Mouse (Mus musculus) c-Kit-positive CD71-negative TER-119-negative erythroid progenitor cells, embryonic 14.5 days (primary cell): ENCODE measurements around the gene Gstm3.
"Not testable (repeated sequence)": the region's sequence is repeated elsewhere in the genome, so short reads cannot be mapped to it uniquely, and the experiment has no call there.

Experiments
- DNase-seq: peaks from one replicate; pipeline ENCODE4 v3.0.0-alpha.2; 2013; ENCODE audit warnings: low read depth

Gene Gstm3

DNA sequence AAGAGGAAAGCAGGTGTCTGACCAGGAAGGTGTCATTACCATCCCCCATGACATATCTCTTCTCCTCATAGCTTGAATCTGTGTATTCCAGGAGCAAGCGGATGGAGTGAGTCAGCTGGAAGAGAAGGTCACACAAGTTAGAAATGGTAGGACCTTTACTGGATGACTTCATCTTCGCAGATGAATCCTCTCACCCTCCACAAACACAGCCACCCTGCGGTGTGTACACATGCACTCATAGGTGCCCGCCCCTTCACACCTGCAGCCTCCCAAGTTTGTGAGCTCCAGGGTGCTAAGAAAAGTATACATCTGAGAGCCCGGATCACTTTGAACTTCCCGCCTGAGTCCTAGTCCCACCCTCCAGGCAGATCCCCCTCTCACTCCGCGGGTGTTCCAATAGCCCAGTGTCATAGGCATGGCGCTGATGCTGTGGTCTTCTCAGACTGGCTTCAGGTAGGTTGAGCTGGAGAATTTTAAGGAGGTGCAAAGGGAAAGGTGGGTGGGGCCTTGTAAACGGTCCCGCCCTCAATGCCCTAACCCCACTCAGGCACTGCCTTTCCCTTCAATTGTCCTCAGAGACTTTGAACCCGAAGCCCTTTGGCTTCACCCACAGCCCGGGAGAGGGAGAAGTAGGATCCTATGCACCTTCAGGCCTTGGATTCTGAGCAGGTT lies at the start of gene Gstm3:
Gene Gstm3 (minus strand): TSS at position 560 of the 672 bp plus-strand sequence.
- no peak for DNase-seq

DNA sequence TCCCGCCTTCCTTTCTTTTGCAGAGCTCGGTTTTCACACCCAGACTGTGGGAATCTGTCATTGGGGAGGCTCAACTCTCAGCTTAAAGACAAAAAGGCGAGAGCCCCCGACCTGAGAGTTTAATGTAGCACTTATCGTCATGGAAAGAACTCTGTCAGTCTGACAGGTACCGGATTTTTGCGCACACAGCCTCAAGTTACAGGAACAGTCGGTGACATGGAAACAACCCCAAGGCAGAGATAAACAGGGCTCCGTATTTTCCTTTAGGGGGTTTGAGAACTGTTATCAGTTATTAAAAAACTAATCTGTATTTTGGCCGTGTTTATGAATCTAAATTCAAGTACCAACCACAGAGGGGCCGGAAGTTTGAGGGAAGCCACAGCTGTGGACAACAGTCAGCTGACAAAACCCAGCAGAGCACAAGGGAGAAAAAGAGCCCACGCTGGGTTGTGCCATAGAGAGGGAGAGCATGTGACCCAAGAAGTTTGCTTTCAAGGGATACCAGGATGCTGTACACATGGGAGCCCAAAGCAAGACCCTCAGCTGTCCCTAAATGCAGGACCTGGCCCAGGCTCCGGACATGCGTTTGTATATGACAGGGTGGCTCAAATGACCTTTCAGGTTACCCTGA lies 49.2 kb upstream of the Gstm3 start:
- no peak for DNase-seq

DNA sequence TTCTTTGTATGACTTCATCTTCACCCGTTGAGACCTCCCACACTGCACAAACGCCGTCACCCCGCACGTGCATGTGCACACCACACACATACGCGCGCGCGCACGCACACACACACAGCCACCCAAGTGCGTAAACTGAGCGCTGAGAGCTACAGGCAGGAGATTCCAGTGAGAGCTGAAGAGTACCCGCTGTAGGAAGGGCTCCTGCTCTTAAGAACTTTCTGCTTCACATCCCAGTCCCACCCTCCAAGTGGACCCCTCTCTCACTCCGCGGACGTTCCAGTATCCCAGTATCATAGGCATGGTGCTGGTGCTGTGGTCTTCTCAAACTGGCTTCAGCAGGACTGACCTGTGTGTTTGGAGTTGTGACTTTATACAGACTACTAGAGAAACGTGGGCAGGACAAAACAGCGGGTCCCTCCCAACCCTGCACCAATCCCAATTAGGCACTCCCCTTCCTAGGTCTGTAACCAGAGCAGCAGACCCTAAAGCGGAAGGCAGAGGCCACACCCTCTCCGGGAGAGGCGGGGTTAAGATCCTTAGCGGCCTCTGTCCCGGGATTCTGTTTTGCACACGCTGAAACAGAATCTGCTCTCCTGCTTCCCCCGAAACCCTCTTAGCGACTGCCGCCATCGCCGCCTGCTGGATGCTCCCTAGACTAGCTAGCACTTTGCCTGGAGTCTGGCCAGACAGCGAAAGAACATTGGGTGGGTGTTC lies 48.5 kb upstream of the Gstm3 start, which contains the start of gene Gstm1:
Gene Gstm1 (minus strand): TSS at position 501 of the 717 bp plus-strand sequence.
- DNase-seq: peak; percentile 94

DNA sequence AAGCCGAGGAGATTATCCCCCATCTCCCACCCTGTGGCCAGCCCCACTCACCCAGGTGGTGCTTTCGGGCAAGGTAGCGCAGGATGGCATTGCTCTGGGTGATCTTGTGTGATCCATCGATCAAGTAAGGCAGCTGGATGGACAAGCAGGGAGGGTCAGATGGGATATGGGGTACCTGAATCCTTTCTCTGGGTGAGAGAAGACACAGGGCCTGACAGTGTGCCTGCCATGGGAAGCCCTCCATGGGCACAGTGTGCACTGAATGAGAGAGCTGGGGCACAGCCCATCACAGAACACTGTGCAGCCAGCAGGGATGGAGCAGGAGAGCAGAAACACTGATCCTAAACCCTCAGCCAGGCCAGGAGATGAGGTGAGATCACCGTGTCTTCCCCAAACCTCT lies 47.4 kb upstream of the Gstm3 start:
- DNase-seq: not testable (repeated sequence)

DNA sequence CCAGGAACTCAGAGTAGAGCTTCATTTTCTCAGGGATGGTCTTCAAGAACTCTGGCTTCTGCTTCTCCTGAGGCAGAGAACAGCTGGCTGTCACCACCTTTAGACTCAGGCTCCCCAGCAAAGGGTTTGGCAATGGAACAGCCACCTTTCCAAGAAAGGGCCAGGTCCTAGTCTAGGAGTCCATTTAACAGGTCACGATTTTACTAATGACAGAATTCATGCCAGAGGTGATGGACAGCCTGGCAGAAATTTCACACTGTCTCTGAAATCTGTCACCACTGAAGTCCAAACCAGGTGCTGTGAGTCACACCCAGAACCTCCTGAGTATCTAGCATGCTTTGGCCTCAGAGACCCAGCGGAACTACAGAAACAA lies 45.9 kb upstream of the Gstm3 start:
- DNase-seq: no peak

DNA sequence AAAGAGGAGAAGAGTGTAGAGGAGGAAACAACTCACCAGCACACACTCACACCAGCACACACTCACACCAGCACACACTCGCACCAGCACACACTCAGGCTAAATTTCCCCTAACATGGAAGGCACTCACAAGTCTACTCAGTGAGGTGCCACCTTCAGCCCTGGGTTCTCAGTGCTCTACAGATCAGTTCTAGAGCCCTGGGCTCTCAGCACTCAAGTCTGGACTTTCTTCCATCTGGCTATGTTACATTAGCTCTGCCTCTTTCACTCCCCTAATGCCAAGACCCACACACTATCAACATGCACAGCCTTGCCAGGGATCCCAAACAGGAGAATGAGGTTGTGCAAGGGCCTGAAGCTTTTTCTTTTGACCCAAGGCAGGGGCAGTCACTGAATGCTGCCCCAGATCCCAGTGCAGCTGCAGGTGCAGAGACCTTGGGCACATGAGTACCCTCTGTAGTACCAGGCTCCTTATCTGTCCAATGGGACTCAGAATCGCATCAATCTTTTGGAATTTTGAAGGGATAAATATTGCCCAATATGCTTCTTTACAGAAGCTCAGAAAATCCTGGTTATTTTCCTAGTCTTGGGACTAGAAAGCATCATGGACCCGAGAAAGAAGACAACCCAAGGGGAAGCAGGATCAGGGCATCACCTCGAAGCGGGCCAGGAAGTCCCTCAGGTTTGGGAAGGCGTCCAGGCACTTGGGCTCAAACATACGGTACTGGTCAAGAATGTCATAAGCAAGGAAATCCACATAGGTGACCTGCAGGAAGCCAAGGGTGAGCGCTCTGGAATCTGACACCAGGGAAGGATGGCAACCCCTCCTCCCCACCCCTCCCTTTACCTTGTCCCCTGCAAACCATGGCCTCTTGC lies 45.3 kb upstream of the Gstm3 start:
- DNase-seq: no peak

DNA sequence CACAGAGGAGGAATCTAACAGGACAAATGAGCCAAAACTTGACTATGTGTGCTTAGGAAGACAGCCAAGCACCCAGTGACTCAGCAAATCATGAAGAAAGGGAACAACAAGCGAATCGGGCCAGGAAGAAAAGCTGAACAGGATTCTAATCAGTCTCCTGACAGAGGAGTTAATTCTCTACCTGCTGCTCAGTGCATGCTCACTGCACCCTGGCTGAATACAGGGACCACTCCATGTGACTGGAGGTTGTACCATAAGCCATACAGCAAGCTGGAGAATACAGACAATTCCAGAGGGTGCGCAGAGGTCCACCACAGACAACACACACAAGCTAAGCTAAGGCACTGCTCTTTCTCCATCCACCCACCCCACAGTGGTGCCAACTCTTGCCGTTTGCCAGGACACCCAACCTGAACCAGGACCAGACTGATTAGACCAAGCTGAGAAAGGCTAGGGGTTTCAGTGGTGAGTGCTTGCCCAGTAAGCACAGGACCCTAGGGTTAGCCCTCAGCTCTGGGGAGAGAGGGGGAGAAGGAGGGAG lies 44.3 kb upstream of the Gstm3 start:
- no peak for DNase-seq

DNA sequence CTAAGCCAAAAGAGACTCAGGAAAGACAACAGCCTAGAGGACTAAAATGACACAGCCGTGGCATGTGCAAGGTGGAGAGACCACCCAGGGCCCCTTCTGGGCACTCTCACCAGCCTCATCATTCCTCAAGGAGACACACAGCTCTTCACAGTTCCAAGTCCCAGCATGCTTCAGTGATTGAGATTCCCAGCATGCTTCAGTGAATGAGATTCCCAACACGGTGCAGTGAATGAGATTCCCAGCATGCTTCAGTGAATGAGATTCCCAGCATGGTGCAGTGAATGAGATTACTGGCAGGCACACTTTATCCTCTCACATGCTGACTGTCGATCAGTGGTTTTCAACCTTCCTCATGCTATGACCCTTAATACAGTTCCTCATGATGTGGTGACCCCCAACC lies 42.5 kb upstream of the Gstm3 start:
- DNase-seq: no peak

DNA sequence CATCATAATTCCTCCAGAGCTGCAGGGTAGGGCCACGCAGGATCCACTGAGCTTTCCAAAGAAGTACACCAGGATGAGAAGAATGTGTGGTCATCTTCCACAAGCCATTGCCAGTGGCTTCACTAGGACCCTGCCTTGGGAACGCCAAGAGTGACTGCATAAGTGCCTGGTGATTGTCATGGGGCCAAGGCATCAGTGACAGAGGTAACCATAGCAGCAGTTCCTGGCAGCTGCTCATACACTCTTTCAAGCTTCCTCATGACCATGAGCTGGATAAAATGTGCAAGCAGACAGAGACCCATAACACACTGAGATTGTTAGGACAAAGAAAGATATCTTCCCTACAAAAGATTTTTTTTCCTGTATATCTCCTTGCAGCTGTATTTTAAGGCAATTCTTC lies 41.2 kb upstream of the Gstm3 start:
- DNase-seq: no peak

DNA sequence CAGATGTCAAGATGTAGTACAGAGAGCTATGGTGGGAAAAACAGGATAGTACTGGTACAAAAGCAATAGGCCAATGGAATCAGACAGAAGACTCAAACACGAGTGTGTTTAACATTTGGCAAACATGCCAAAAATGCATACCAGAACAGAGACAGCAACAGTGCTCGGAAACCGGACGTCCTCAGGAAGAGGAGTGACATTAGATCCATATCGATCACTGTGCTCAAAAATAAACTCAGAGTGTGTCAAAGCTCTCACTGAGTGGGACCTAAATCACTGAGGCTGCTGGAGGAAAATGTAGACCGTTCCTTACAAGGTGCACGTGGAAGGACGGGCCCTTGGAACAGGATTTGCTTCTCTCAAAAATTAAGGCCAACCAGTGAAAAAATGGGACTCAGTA lies 32.9 kb upstream of the Gstm3 start:
- no peak for DNase-seq

DNA sequence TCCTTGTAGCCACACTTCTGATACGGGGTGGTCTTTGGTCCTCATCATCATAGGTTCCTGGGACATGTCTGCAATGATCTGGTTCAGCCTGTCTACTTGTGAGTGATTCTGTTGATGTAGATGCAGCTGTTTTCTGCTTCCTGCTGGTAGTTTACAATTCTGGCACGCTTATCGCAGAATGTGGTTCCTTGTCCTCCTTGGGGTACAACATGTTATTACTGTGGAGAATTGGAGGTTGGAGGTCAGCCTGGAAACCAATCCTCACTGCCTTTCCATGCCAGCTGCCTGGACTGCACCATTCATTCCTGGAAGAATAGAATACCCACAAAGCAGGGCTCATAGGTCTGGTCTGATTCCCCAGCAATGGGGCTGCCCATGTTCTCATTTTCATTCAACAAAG lies 30.4 kb upstream of the Gstm3 start:
- DNase-seq: no peak

DNA sequence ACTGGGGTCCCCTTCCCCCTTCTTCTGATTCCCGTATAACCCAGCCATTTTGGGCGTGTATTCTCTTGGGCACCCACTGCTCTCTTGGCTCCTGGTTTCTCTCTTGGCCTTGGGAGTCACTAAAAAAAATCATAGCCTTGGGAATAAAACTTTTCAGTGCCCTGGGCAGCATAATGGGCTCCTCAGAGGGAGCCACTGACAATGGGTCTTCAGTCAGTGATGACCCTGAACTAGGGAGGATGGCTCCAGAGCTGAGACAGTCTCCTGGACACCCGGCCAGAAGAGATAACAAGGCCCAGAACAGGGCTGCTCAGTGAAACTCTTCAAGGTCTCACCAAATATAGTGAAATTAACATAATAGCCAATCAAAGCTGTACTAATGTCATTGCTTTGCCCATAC lies 29.5 kb upstream of the Gstm3 start:
- DNase-seq: no peak

DNA sequence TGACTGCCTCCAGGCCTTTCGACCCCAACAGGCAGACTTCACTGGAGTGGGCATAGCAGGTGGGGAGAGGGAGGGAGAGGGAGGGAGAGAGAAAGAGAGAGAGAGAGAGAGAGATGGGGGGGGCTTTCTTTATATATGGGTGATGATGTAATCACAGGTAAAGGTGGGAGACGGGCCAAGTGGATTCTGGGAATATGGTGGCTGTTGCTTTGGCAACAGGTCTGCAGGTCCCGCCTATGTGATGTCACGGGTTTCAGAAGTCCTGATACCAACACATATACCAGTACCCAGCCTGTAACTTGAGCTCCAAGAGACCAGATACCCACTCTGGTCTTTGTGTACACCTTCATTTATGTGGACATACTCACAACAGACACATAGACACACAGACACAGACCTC lies 27.5 kb upstream of the Gstm3 start:
- no peak for DNase-seq

DNA sequence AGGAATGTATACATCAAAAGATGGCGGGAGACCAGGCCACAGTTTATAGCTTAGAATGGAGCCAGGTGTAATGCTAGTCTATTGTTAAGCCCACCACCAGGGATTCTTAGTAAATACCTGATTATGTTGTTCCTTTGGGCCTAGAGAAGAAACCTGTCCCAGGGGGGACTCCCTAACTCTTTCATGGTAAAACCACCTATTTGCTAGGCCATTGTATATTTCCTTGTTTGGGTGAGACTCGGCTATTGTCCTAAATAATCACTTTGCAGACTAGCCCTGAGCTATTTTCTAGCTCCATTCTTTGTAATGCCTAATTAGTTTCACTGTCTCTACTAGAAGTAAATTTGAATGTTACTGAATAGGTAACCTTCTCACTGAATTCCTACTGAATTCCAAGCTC lies 26.9 kb upstream of the Gstm3 start:
- DNase-seq: not testable (repeated sequence)

DNA sequence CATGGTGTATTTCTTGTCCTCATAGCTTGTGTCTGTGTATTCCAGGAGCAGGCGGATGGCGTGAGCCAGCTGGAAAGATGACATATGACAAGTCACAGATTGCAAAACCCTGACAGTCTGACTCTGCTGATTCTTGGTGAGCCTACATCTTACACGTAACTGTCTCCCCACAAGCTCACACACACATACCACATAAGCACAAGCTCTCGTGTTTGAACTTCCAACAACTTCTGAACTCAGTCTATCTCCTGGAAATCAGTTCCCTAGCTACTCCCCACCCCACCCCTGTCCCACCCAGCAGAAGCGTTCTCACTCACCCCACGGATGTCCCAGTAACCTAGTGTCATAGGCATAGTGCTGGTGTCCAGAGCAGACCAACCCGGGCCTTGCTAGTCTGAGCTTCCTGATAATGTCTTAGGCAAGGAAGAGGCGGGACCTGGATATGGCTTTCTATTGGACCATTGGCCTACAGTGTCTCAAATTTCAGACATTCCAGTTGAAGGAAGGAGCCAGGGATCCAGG lies 17.0 kb upstream of the Gstm3 start, which contains the start of gene Gstm2:
Gene Gstm2 (minus strand): TSS at position 413 of the 522 bp plus-strand sequence.
- no peak for DNase-seq

DNA sequence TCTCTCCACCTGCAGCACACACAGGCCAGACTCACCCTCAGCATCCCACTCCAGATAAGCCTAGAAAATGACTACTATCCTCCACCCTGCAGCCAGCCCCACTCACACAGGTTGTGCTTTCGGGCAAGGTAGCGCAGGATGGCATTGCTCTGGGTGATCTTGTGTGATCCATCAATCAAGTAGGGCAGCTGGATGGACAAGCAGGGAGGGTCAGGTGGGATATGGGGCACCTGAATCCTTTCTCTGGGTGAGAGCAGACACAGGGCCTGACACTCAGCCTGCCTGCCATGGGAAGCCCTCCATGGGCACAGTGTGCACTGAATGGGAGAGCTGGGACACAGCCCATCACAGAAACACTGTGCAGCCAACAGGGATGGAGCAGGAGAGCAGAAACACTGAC lies 16.1 kb upstream of the Gstm3 start:
- not testable (repeated sequence) for DNase-seq

DNA sequence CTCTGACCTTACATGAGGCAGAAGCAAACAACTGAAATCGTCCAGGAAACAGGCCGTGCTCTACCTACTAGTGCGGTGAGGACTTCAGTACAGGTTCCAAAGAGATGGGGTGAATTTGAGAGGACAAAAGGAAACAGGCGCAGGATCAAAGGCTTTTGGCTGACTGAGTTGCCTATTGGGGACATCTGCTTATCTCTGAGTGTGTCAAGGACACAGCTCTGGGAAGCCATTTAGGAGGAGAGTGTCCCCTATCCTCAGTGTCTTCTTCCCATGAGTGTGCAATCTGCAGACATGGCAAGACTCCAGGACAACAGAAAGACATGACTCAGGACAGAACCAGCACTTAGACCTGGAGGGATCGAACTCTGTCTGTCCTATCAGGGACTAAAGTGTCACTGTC lies 15.4 kb upstream of the Gstm3 start:
- no peak for DNase-seq

DNA sequence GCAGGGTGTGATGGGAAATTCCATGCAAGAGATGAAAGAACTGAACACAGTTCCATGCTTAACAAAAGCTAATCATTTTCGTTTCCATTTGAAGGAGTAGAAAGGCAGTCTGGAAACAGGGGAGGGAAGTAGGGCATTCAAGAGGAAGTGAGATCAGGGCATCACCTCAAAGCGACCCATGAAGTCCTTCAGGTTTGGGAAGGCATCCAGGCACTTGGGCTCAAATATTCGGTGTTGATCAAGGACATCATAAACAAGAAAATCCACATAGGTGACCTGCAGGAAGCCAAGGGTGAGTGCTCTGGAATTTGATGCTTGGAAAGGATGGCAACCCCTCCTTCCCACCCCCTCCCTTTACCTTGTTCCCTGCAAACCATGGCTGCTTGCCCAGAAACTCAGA lies 14.7 kb upstream of the Gstm3 start:
- no peak for DNase-seq

DNA sequence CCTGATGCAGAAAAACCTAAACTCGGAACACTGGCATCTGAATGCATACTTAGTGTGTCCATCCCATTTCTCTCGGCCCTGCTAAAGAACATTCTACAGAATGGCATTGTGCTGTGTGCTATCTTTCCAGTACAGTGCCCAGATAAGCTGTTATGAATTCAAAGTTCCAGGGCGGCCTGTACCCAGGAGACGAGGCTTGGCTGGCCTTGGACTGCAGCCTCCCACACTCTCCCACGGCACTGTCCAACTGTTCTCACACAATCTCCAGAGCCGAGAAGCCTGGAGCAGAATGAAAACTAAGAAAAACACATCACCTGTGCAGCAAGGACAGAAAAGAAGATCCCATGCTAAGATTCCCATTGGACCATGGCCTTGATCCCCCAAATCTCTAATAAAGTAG lies 13.6 kb upstream of the Gstm3 start:
- DNase-seq: no peak

DNA sequence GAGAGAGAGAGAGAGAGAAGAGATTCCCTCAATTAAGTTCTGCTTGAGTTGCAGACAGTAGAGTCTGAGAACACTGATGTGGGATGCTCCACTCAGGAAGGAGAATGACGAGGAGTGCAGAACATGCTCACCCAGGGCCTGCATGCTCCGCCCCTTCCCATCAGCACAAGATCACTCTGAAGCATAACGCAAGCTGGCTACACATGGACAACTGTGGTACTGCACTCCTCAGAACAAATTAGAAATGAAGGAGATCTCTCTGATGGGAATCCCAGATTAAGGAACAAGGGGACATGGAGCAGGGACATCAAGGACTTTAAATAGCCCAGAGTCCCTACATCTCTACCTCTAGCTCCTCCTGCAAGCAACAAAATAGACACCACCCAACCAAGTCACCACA lies 12.2 kb upstream of the Gstm3 start:
- no peak for DNase-seq

DNA sequence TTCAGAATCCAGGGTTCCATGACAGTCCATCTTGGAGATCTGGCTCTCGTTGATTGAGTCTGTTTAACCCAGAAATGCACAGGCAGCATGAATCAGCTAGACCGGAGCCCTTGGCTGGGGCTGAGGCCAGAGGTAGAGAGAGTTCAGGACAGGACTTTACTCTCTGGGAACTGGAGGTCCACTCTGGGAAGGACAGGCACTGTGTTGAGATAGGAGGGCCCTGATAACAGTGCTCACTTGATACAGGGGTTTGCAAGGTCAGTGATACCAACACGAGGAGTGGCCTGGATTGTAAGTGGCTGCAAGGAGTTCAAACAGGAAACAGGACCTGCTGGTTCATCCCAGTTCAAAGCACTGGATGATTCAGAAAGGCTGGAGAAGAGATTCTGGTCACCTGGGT lies 8.6 kb upstream of the Gstm3 start:
- DNase-seq: no peak

DNA sequence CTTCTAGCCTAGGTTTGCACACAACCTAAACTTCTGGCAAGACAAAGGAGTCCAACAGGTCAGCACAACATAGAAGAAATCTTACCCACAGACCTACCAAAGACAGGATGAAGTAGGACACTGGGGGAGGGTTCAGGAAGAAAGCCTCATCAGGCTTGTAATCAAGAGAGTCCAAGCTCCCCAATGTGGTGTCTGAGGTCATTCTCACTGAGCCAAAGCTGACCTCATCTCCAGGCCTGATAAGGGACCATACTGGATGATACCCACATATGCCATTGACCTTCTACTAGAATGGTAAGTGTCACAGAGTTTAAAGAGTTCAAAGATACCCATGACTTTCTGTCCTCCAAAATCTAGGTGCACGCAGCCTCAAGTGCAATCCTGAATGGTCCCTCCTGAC lies 5.2 kb upstream of the Gstm3 start:
- DNase-seq: no peak
